Mouse (Mus musculus) kidney, postnatal 36 days (tissue): Measurements from ENCODE around the gene Per1.
"Not testable (repeated sequence)": the region's sequence is repeated elsewhere in the genome, so short reads cannot be mapped to it uniquely, and the experiment has no call there.

Source experiments
- DNase-seq, 2 experiments: peaks; one replicate each; pipeline ENCODE4 v3.0.0; 2021 to 2022; ENCODE audit warnings: mixed read lengths in 2 of 2

The Per1 gene

DNA sequence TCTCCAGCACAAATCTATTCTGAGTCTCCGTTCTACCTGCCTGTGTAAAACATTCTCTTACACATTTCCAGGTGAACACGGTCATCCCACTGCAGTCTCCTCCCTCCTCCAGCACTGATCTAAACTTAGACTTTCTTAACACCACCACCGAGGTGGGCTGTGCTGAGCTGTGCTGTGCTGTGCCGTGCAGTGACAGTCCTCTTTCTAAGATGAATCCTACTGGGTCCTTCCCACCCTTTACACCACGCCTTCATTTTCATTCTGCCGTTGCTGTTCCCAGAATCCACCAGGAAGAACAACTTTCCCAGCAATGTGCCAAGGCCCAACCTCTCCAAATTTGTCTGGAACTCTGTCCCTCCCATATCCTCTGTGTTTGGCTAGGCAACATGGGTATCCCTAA is 8.6 kb upstream of the Per1 start:
- no peak for DNase-seq

DNA sequence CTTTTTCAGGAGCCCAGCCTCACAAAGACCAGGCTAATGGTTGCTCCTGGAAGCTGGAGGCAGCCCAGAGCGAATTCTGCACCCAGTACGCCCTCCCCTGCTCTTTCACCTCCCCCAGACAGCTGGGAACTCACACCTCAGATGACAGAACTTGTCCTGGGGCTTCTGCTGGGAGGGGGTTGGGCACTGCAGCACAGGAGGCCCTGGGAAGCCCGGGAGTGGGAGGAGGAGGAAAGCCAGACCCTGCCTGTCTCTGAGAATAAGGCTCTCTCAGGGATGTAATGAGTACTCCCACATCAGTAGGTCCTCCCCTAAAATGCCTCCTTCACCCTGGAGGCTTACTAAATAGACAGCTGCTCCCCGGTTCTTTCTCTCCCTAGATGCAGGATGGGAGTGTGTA is 7.9 kb upstream of the Per1 start:
- DNase-seq = no peak

DNA sequence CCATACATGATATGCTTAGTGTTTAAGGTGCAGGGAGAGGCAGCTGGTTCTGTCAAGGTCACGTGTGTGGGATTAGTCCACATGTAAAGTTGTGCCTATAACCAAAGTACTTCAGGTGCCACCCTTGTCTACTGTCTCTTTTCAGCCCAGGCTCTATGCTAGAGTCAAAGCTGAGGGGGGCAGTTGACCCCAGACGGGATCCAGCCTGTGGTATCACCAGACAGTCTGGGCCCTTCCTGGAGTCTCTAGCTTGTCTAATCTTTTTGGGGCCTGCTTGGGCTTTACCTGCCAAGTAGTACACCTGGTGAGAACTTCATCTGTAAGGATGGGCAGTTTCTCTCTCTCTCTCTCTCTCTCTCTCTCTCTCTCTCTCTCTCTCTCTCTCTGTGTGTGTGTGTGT is 7.4 kb upstream of the Per1 start:
- no peak for DNase-seq

DNA sequence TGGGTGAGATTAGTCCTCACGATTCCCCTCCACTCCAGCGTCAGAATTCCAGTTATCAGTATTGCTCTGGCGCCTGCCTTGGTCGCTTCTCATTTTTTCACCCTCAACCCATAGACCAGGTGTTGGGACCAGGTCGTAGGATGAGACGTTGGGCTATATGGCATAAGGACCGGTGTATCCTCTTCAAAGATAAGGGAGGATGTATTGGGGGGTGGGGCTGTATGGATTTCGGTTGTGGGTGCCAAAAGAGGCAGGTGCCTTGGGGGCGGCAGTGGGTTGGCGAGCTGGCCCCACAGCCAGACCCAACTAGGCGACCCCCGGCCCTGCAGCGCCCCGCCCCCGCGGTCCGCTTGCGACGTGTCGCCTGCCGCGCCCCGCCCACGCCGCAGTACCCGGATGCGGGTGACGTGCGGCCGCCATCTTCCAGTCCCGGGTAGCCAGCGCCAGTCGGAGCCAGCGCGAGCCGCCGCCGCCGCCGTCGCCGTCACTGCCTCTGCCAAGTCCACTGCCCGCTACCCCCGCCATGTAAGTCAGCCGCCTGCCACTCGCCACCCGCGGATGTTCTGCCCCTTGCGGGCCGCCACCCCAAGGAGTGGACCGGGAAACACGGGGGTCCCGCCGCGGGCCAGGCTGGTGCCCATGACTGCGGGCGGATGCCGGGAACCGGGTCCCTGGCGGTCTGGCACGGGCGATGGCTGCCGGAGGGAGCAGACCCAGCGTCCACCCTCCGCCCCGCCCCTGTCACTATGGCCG is 6.7 kb upstream of the Per1 start, which contains the start of gene Vamp2:
Gene Vamp2 (plus strand): TSS at position 388 of the 753 bp plus-strand sequence.
- DNase-seq = peak; percentile 92 to 97

DNA sequence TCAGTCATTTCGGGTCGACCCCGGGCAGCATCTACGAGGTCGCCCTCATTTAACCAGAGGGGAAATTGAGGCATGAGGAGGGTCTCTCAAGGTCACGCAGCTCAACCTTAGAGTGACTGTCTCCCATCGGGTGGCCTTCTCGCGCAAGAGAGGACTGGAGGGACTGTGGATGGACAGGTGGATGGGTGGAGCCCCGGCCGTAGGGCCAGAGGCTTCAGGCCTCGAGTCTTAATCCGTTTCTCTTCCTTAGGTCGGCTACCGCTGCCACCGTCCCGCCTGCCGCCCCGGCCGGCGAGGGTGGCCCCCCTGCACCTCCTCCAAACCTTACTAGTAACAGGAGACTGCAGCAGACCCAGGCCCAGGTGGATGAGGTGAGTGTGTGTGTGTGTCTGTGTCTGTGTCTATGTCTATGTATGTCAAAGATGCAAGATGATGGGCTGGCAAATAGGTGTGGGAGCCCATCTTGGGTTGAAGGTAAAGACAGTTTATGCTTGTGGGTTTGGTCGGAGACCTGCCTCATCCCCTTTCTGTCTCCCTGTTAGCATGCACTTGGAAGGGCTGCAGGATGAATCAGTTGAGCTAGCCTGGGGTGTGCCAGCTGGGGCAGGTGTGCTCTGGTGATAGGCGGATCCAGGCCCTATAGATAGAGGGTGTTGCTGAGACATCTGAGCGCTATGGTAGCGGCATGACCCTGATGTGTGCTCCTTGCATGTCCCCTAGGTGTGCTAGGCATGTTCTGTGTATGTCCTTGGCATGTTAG is 6.0 kb upstream of the Per1 start:
- no peak for DNase-seq

DNA sequence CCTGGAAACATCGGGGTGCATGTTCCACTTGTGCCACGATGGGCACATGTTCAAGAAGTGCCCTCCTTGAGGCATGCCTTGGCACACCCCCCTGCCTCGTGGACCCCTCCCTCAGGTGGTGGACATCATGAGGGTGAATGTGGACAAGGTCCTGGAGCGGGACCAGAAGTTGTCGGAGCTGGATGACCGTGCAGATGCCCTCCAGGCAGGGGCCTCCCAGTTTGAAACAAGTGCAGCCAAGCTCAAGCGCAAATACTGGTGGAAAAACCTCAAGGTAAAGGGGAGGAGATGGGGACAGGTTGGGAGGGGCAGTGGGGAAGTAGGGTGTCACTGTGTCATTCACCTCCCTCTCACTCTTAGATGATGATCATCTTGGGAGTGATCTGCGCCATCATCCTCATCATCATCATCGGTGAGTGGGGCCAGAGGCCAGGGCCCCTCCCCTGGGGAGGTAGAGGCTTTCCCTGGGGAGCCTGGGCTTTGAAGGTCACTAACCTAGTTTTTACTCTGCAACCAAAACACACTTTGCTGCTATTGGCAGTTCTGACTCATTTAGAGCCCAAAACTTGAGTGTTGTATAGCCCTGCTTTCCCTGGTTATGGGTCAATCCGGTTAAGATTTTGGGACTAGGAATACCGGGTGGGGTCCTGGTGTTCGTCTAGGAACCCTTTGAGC is 5.3 kb upstream of the Per1 start:
- DNase-seq = no peak

DNA sequence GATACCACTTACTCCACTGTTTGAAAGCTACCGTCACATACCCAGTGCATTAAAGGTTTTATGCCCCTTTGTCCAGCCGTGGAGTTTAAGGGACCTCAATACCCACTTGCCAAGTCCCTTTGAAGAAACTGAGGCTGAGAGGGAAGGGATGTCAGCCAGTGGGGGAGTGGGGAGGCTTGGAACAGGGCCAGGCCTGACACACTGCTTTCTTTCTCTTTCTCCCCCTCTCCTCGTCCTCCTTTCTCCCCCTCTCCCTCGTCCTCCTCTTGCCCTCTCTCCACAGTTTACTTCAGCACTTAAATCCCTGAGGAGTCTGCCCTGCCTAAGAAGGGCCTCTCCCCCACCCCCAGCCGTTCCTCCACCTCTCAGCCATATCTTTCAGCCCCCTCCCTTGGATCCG is 4.7 kb upstream of the Per1 start:
- DNase-seq = no peak

DNA sequence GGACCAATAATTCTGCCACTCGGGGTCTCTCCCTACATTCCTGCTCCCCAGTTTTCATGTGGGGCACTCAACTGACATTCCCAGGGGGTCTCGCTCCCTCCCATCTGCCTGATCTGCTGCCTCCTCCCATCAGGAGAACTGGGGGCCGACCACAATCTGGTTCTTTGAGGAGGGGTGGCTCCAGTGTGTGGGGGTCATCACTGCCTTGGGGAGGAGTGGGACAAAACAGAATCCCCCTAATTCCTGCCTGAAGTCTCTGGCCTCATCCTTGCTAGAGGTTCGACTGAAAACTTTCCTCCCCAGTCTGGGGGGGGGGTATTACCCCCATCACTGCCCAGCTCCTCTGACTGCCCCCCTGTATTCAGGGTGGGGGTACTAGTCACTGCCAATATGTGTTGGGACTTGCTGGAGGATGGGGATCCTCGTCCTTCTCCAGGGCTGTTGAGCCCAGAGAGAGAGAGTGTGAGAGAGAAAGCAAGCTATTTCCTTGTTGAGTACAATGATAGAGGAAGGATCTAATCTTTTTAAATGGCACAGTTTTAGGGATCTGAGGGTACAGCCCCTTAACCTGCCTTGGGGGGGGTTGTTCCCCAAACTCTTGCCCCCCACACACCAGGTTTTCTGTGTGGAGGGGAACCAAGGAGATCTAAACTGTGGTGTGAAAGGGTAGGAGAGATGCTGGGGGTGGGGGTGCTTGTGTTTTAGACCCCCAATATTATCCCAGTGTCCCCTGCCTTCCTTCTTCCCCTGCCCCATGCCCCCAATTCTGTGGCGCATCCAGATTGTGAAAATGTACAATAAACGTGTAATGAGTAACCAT is 3.2 kb upstream of the Per1 start:
- DNase-seq = no peak

DNA sequence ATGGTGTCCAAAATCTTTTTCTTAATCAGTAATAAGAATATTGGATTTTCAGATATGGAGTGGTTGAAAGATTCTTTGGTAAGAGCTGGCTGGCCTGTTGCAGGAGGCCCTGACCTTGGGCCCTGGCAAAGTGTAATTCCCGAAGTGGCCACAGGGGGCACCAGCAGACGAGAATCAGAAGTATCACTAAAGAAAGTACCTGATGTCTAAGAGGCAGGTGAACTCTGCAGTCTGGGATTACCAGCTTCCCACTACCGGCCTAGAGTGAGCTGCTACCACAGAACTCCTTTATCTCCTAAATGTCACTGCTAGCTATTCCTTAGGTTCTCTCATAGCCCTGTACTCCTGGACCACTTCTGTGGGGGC is 2.6 kb upstream of the Per1 start:
- DNase-seq = peak; percentile 93 to 97

DNA sequence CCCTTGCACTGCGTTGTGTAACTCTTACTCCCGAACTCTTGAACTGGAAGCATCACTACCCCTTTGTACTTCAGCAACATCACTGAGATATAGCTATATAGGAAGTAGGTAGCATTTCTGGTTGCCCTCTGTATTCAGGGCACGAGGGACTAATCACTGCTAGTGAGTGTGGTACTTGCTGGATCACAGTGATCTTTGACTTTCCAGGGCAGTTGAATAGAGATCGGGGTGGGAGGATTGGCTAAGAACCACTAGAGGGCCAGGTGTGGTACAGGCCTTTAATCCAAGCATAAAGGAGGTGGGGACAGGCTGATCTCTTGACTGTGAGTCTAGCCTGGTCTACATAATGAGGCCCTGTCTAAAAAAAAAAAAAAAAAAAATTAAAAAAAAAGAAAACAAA is 2.1 kb upstream of the Per1 start:
- DNase-seq = no peak

DNA sequence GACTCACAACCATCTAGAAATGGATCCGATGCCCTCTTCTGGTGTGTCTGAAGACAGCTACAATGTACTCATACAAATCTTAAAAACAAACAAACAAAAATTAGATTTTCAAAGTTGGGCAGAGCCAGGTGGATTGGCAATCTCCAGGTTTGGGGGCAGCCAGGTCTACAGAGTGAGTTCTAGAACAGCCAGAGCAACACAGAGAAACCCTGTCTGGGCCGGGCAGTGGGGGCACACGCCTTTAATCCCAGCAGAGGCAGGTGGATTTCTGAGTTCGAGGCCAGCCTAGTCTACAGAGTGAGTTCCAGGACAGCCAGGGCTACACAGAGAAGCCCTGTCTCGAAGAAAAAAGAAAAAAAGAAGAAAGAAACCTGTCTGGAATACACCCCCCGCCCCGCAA is 1.2 kb upstream of the Per1 start:
- DNase-seq = not testable (repeated sequence)

DNA sequence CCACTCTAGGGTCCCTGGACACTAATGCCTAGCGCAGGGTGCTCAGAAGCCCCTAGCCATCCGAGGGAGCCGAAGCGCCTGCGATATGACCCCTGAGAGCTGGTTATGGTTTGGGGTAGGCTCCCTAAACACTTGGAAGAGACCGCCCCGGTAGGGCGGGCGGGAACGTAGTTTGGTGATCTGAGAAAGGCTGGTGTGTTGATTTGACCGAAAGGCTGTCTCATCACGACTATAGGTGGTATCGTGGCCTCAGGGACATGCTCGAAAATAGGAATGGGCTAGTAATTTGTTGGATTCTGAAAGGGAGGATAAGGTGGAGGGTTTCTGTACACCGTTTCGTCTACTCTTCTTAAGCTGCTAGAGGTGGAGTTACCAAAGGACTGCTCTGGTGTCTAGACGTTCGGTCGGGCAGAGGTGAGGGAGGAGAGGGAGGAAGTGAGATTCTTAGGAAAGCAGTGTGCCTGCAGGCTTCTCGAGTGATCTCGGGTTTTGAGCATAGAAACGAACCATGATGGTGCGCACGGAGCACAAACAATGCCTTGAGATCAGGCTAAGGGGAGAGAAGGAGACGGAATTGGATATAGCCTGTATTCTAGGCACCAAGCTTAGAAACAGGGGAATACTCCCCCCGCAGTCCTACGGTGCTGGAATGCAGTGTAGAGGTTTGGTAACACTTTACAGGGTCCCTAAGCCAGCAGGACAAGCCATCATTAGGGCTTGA is 654 bp downstream of the Per1 start:
- DNase-seq = peak; percentile 51 to 64

DNA sequence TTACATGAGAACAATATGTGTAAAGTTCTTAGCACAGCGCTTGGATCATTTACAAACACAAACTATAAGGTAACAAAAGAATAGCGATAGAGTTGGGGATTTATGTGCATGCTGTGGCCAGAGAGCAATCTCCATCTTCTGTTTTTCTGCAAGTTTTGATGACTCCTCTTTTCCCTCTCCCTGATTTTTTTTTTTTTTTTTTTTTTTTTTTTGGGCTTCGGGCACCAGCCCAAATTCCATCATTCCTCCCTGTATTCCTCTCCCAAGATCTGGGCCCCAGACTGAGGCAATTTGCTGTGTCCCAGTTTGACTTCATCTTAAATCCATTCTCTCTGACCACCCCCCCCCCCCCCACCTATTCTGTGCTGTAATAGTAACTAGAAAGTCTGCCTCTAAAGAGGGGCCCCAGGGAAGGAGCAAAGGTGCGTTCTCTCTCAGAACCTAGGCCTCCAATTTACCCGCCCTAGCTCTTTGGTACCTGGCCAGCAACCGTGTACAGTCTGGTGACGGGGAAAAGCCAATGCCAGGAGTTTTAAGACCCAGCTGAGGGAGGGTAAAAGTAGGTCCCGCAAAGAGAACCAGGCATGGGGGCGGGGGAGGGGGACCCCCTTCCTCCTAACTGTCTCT is 1.5 kb downstream of the Per1 start:
- DNase-seq = no peak

DNA sequence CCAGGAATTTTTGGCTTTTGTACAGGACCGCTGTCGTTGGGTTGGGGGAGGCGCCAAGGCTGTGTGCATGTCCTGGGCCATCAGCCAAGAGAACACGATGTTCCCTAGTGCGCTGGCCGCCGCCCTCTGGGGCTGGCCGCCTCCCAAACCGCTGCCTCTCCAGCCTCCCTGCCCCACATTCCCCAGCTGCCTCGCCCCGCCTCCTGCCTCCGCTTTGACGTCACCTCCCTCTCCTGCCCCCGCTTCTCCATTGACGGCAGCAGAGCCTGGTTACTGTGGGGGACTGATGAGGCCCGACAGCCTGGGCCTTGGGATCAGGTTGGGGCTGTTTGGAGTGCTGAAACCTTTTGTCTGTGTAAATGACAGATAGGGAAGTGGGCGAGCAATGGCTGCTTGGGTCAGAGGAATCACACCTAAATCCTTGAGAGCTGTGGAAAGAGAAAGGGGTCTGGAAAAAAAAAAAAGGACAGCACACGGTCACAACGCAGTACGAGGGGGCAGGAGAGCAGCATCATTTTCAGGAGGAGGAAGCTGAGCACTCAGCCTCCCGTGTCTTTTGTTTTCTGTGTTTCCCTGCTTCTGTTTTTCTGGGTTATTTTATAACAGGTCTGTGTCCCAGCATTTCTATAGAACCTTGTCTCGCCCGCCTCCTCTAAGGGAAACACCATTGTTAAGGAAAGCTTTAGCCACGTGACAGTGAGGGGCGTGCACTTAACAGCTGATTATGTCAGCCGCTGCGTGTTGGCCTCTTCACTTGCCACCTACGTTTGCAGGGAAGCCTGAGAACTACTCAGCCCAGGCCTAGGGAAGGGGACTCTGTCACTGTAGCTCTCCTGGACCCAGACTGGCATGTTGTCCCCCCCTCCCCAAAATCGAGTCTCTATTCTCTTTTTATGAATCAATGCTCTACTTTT is 2.2 kb downstream of the Per1 start:
- DNase-seq = peak; percentile 100

DNA sequence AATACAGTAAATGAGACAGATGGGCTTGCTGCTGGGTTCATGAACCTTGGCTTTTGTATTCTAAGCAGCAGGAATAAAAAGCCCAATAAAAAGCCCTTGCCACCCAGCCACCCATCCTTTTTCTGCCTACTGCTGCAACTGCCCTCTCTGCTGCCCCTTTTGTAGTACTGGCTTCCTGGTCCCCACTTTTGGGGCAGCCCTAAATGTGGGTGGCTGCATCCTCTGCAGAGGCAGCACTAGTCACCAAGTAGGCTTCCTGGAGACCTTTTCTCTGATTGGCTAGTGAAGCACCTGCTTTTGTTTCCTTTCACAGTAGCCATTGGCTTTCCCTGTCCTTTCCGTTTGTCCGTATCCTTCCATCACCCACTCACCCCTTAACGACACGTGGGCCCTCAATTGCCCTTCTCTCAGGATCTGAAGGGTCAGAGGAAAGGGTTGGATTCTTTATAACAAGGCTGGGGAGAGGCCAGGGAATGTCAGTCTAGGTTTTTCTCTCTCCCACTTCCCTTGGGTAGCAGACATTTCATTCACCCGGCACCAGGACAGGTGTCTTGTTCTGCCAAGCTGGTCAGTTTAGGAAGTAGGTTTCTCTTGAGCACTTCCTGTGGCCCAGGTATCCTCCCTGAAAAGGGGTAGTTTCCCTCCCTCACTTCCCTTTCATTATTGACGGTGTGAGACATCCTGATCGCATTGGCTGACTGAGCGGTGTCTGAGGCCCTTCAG is 3.2 kb downstream of the Per1 start:
- no peak for DNase-seq

DNA sequence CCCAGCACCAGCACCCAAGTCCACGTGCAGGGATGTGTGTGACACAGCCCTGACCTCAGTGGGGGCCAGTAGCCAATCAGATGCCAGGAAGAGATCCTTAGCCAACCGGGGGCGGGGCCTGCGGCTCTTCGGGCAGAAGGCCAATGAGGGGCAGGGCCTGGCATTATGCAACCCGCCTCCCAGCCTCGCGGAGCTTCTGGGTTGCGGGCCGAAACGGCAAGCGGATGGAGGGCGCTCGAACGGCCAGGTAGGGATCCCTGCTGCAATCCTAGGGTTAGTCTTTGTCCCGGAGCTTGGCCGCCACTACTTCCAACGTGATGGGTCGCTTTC is 3.7 kb downstream of the Per1 start:
- peak; percentile 99 for DNase-seq

DNA sequence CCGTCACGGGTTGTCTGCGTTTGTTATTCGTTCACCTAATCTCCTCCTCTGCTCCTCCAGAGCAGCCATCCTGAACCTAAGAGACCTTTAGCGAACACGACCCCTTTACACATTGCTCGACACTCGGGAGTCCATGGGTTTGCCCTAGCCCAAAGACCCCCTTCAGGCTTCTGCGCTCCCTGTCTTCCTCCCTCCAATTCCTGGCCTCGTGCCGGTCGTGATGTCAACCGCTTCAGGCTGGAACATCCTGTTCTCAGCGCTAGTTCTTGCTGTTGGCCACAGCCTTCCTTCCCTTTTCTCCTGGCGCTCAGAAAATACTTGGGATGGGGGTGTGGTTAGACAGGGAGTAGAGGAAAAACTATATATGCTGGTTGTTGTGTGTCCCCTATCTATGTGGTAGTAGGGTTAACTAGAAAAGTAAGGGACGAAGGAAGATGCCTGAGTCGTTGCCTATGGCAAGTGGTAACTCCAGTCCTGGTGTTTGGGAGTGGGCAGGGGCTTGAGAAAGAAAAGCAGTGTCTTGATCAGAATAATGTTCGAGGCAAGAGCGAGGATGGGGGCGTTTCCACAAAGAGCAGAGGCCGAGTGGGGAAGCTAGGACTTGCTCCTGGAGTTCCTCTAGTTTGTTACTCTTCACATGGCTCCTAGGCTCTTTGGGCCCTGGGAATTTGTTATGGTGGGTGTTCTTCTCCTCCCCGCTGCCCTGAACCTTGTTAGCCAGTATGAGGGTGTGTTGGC is 4.3 kb downstream of the Per1 start:
- DNase-seq = peak; percentile 89 to 91

DNA sequence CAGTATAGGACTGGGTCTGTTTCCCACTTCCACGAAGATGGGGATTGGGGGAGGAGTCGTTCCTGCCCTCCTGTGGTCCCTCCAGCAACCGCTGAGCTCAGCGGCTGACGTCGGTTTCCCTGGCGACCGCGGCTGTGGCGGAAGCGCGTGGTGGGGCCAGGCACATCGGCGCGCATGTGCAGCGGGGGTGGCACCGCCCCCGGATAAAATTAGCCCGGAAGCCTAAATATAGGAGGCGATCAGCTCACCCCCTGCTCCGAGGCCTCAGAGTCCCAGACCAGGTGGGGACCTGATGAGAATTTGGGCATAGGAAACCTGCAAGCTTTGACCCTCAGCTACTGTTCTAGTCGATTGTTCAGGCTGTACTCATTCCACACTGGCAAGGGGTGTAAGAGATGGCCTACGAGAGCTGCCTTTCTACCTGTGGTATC is 4.9 kb downstream of the Per1 start:
- peak; percentile 96 for DNase-seq

DNA sequence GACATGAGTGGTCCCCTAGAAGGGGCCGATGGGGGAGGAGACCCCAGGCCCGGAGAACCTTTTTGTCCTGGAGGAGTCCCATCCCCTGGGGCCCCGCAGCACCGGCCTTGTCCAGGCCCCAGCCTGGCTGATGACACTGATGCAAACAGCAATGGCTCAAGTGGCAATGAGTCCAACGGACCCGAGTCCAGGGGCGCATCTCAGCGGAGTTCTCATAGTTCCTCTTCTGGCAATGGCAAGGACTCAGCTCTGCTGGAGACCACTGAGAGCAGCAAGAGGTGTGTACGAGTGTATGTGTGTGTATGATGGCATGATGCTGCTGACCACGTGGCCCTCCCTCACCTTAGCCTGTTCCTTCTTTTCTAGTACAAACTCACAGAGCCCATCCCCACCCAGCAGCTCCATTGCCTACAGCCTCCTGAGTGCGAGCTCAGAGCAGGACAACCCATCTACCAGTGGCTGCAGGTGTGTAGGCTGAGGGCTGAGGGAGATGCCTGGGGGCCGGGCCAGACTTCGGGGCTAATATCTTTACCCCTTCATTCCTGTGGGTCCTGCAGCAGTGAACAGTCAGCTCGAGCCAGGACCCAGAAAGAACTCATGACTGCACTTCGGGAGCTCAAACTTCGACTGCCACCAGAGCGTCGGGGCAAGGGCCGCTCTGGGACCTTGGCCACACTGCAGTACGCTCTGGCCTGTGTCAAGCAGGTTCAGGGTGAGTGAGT is 5.8 kb downstream of the Per1 start:
- no peak for DNase-seq
